ENCODE assay signal across 19 mouse cellular contexts in genomic region chr2:38738601-38739301, GRCm38 (mm10). TPM values are rescaled to one million over a fixed set of nuclear protein-coding genes. Genes with fewer than 3 reads are reported as not detected.
DNase-seq lines count a peak whose midpoint lies in the region; ATAC-seq and TF ChIP-seq lines count a peak whose summit lies in the region.
"Had no signal": no experiment of that assay in that cellular context is flagged by ENCODE, and none has a peak within 500 bp of the region (broad histone marks: within the 10 kb centered on the region; RNA-seq: fewer than 3 reads in every experiment).

No protein-coding gene starts in this region.

- no peak for TF ChIP-seq CTCF in CH12.LX (conservative IDR thresholded peaks at IDR 0.05 in 1 of 2, IDR thresholded peaks at IDR 0.05 in 1 of 2; ENCODE audit: low read depth in 2 of 2, low read length in 2 of 2)
- TF ChIP-seq CTCF in hindbrain, postnatal 0 days (IDR thresholded peaks at IDR 0.05; ENCODE audit: low read depth) = no peak
- TF ChIP-seq CTCF in left cerebral cortex, adult 2 months (IDR thresholded peaks at IDR 0.05) = no peak

- no peak overlapping the region for H3K9ac ChIP-seq in forebrain, embryonic 15.5 days (replicated peaks)
- H3K9ac ChIP-seq in lung, embryonic 16.5 days (ENCODE audit: low read length) = no peak overlapping the region
- no peak overlapping the region for H3K9ac ChIP-seq in CH12.LX (ENCODE audit: insufficient read depth, low read depth)
- no peak overlapping the region for H3K9ac ChIP-seq in hindbrain, postnatal 0 days (replicated peaks; ENCODE audit: low read length)
- H3K9ac ChIP-seq: heart, embryonic 12.5 days; kidney, embryonic 15.5 days; liver, embryonic 12.5 days; lung, embryonic 15.5 days; neural tube, embryonic 12.5 days had no signal

- H3K27me3 ChIP-seq in forebrain, embryonic 10.5 days (ENCODE audit: poor library complexity, severe bottlenecking) = no peaks in the 10 kb centered on the region
- H3K27me3 ChIP-seq in forebrain, embryonic 15.5 days = no peaks in the 10 kb centered on the region
- no peaks in the 10 kb centered on the region for H3K27me3 ChIP-seq in lung, embryonic 16.5 days (ENCODE audit: control insufficient read depth, insufficient read depth, low read depth, low read length)
- H3K27me3 ChIP-seq in CH12.LX (replicated peaks) = no peaks in the 10 kb centered on the region
- H3K27me3 ChIP-seq in hindbrain, postnatal 0 days (ENCODE audit: insufficient read depth, low read length) = no peaks in the 10 kb centered on the region
- H3K27me3 ChIP-seq: heart, embryonic 12.5 days; kidney, embryonic 15.5 days; liver, embryonic 12.5 days; lung, embryonic 15.5 days; neural tube, embryonic 12.5 days had no signal

- intact Hi-C loops in left cerebral cortex, adult 2 months (cut with DNase I) = loop anchor here (2.0 to 5.0 kb wide), 3 partner anchors 76 to 306 kb away; no protein-coding TSS in a partner anchor

- H3K36me3 ChIP-seq in forebrain, embryonic 10.5 days (replicated peaks) = peaks cover 25% of the 10 kb centered on the region
- no peaks in the 10 kb centered on the region; the same call in 1 of the 2 replicates for H3K36me3 ChIP-seq in forebrain, embryonic 15.5 days
- H3K36me3 ChIP-seq in lung, embryonic 16.5 days (ENCODE audit: control insufficient read depth, insufficient read depth, low read length) = no peaks in the 10 kb centered on the region
- H3K36me3 ChIP-seq in CH12.LX (replicated peaks in 1 of 2; ENCODE audit: control insufficient read depth in 1 of 2, insufficient read depth in 1 of 2, low read length in 1 of 2) = peaks cover 0 to 32% of the 10 kb centered on the region in 2 experiments
- H3K36me3 ChIP-seq in hindbrain, postnatal 0 days (ENCODE audit: insufficient read depth, low read length) = 0 out of 2 replicates have a peak, but pooled peaks cover 7% of the 10 kb centered on the region
- H3K36me3 ChIP-seq: kidney, embryonic 15.5 days; lung, embryonic 15.5 days had no signal

- DNase-seq in forebrain, embryonic 10.5 days (ENCODE audit: extremely low spot score, low spot score) = peak; percentile 22
- DNase-seq in lung, postnatal 36 days = no peak
- DNase-seq in CH12.LX (ENCODE audit: extremely low read depth) = peak; percentile 4
- no peak for DNase-seq in hindbrain, postnatal 0 days (ENCODE audit: low spot score)
- no peak for DNase-seq in left cerebral cortex, adult 2 months (ENCODE audit: extremely low spot score in 1 of 2, low spot score in 2 of 2)

- H3K9me3 ChIP-seq in forebrain, embryonic 10.5 days = no peaks in the 10 kb centered on the region
- H3K9me3 ChIP-seq in forebrain, embryonic 15.5 days = no peaks in the 10 kb centered on the region
- H3K9me3 ChIP-seq in lung, embryonic 16.5 days (ENCODE audit: control insufficient read depth, low read length) = no peaks in the 10 kb centered on the region
- H3K9me3 ChIP-seq in CH12.LX (replicated peaks; ENCODE audit: low read length) = no peaks in the 10 kb centered on the region
- H3K9me3 ChIP-seq in hindbrain, postnatal 0 days (ENCODE audit: low read length) = no peaks in the 10 kb centered on the region
- H3K9me3 ChIP-seq: heart, embryonic 12.5 days; kidney, embryonic 15.5 days; liver, embryonic 12.5 days; lung, embryonic 15.5 days; megakaryocyte, embryonic 14.5 days; neural tube, embryonic 12.5 days had no signal

- WGBS in forebrain, embryonic 10.5 days = 80% methylated on average over 14 of the region's 14 CpGs
- 70% methylated on average over 14 of the region's 14 CpGs for WGBS in forebrain, embryonic 15.5 days
- 73% methylated on average over 14 of the region's 14 CpGs for WGBS in lung, embryonic 16.5 days
- 79% methylated on average over 14 of the region's 14 CpGs for WGBS in hindbrain, postnatal 0 days

- TF ChIP-seq RAD21 in CH12.LX (IDR thresholded peaks at IDR 0.05; ENCODE audit: low read depth, low read length) = no peak

- no peak overlapping the region for H3K4me3 ChIP-seq in forebrain, embryonic 10.5 days
- no peak overlapping the region for H3K4me3 ChIP-seq in forebrain, embryonic 15.5 days
- H3K4me3 ChIP-seq in lung, embryonic 16.5 days (ENCODE audit: low read length) = no peak overlapping the region
- H3K4me3 ChIP-seq in CH12.LX (replicated peaks in 1 of 3; ENCODE audit: low read depth in 2 of 3, low read length in 2 of 3, poor library complexity in 1 of 3) = no peak overlapping the region
- H3K4me3 ChIP-seq in hindbrain, postnatal 0 days (ENCODE audit: low read length) = no peak overlapping the region
- no peak overlapping the region for H3K4me3 ChIP-seq in left cerebral cortex, adult 2 months
- H3K4me3 ChIP-seq: heart, embryonic 12.5 days; kidney, embryonic 15.5 days; liver, embryonic 12.5 days; lung, embryonic 15.5 days; megakaryocyte, embryonic 14.5 days; neural tube, embryonic 12.5 days had no signal

- TF ChIP-seq POLR2A in CH12.LX (IDR thresholded peaks at IDR 0.05; ENCODE audit: low read depth, low read length) = no peak

- H3K4me2 ChIP-seq in forebrain, embryonic 15.5 days (replicated peaks) = no peak overlapping the region
- H3K4me2 ChIP-seq in lung, embryonic 16.5 days (ENCODE audit: low read depth, low read length) = no peak overlapping the region
- no peak overlapping the region for H3K4me2 ChIP-seq in CH12.LX (ENCODE audit: insufficient read depth, low read depth, poor library complexity, severe bottlenecking)
- no peak overlapping the region for H3K4me2 ChIP-seq in hindbrain, postnatal 0 days (ENCODE audit: low read depth, low read length)
- H3K4me2 ChIP-seq: heart, embryonic 12.5 days; kidney, embryonic 15.5 days; liver, embryonic 12.5 days; lung, embryonic 15.5 days; neural tube, embryonic 12.5 days had no signal

- H3K27ac ChIP-seq in forebrain, embryonic 10.5 days = peak overlapping the region; percentile 44; the same call in 1 of the 2 replicates
- H3K27ac ChIP-seq in forebrain, embryonic 15.5 days (replicated peaks) = no peak overlapping the region
- no peak overlapping the region for H3K27ac ChIP-seq in lung, embryonic 16.5 days (ENCODE audit: low read length)
- H3K27ac ChIP-seq in CH12.LX (ENCODE audit: insufficient read depth, low read depth) = no peak overlapping the region
- no peak overlapping the region for H3K27ac ChIP-seq in hindbrain, postnatal 0 days
- H3K27ac ChIP-seq in left cerebral cortex, adult 2 months = no peak overlapping the region
- H3K27ac ChIP-seq: kidney, embryonic 15.5 days; liver, embryonic 12.5 days; lung, embryonic 15.5 days; neural tube, embryonic 12.5 days had no signal

- no peak for ATAC-seq in forebrain, embryonic 15.5 days (replicated peaks)
- peak; percentile 56; the same call in 1 of the 2 replicates for ATAC-seq in lung, embryonic 16.5 days (ENCODE audit: low read depth)
- 0 out of 2 replicates have a peak, but pooled peaks have one; percentile 34 for ATAC-seq in hindbrain, postnatal 0 days
- ATAC-seq in activated CD4-positive, CD25-positive, alpha-beta regulatory T cell, adult 4 months = no peak
- ATAC-seq: liver, embryonic 12.5 days had no signal

- no peak for TF ChIP-seq EP300 in CH12.LX (IDR thresholded peaks at IDR 0.05; ENCODE audit: low read length)

- peaks cover 13% of the 10 kb centered on the region for H3K4me1 ChIP-seq in forebrain, embryonic 10.5 days
- no peaks in the 10 kb centered on the region for H3K4me1 ChIP-seq in forebrain, embryonic 15.5 days
- no peaks in the 10 kb centered on the region for H3K4me1 ChIP-seq in lung, embryonic 16.5 days (replicated peaks; ENCODE audit: control insufficient read depth, insufficient read depth, low read length)
- H3K4me1 ChIP-seq in CH12.LX (ENCODE audit: control insufficient read depth in 1 of 2, insufficient read depth in 2 of 2) = peaks cover 0 to 18% of the 10 kb centered on the region in 2 experiments; a peak in 3 of 4 replicates
- H3K4me1 ChIP-seq in hindbrain, postnatal 0 days (ENCODE audit: insufficient read depth, low read length) = no peaks in the 10 kb centered on the region
- H3K4me1 ChIP-seq: heart, embryonic 12.5 days had no signal

- in situ Hi-C loops in CH12.LX (cut with MboI; ENCODE audit: low pct_ligation_motif_present, low pct_unique_long_range_greater_than_20kb, low sequenced_read_pairs) = no loop called here

- dilution Hi-C loops in CH12.LX (cut with MboI; ENCODE audit: extremely low pct_ligation_motif_present, extremely low pct_unique_long_range_greater_than_20kb, low sequenced_read_pairs) = no loop called here

- no peaks in the 10 kb centered on the region for H3K79me2 ChIP-seq in CH12.LX (replicated peaks; ENCODE audit: control insufficient read depth, extremely low read depth, insufficient read depth, poor library complexity, severe bottlenecking)

TF ChIP-seq in CH12.LX, 34 proteins besides CTCF, POLR2A, EP300 and RAD21:
- no peak for TF ChIP-seq TCF12 (IDR thresholded peaks at IDR 0.05; ENCODE audit: low read depth, low read length)
- TF ChIP-seq UBTF (IDR thresholded peaks at IDR 0.05; ENCODE audit: low read depth, low read length) = no peak
- no peak for TF ChIP-seq MAFK (IDR thresholded peaks at IDR 0.05; ENCODE audit: insufficient replicate concordance, low read length)
- no peak for TF ChIP-seq ZNF384 (IDR thresholded peaks at IDR 0.05; ENCODE audit: low read depth, low read length)
- no peak for TF ChIP-seq MXI1 (IDR thresholded peaks at IDR 0.05; ENCODE audit: low read depth, low read length)
- TF ChIP-seq MAZ (IDR thresholded peaks at IDR 0.05; ENCODE audit: low read depth, low read length) = no peak
- TF ChIP-seq CHD1 (IDR thresholded peaks at IDR 0.05; ENCODE audit: low read depth, low read length) = no peak
- TF ChIP-seq GABPA (IDR thresholded peaks at IDR 0.05; ENCODE audit: insufficient replicate concordance, low read depth, low read length) = no peak
- no peak for TF ChIP-seq POLR2AphosphoS2 (IDR thresholded peaks at IDR 0.05; ENCODE audit: low read depth, low read length)
- TF ChIP-seq SMC3 (IDR thresholded peaks at IDR 0.05; ENCODE audit: low read depth, low read length) = no peak
- TF ChIP-seq KAT2A (IDR thresholded peaks at IDR 0.05; ENCODE audit: insufficient replicate concordance, low read length) = no peak

RNA-seq across cellular contexts. Expression of gene Nr5a1, which starts 24.4 kb away (rescaled TPM):
- polyA plus RNA-seq in forebrain, embryonic 10.5 days (2016; fragmentation: Nextera tagmentation; extraction: Ambion mirVana) = 0.33 and 0.69 TPM in 2 replicates
- 0.32 and 2.3 TPM in 2 replicates for polyA plus RNA-seq in forebrain, embryonic 15.5 days (2015; fragmentation: Nextera tagmentation; extraction: Ambion mirVana)
- 0.21 TPM in 1 of 2 replicates, not detected in the other for polyA plus RNA-seq in lung, embryonic 16.5 days (2015; fragmentation: Nextera tagmentation; extraction: Ambion mirVana)
- total RNA-seq in CH12.LX (2012; rRNA removed) (0.04 TPM in 1 of 2 replicates, not detected in the other), CH12.LX (2014; rRNA removed) (not detected in 2 replicates)
- polyA plus RNA-seq in CH12.LX (2012; ENCODE audit: insufficient read length, low read depth) = not detected in 2 replicates
- total RNA-seq in hindbrain, postnatal 0 days (2014; rRNA removed) = 0.05 TPM in 1 of 2 replicates, not detected in the other
- polyA plus RNA-seq in hindbrain, postnatal 0 days (2015; fragmentation: Nextera tagmentation; extraction: Ambion mirVana) = 0.05 TPM in 1 of 2 replicates, not detected in the other
- total RNA-seq in left cerebral cortex, adult 2 months (2021) = under 1 TPM in 1 of 2 experiments, not detected in 1; 0.16 TPM
- polyA plus RNA-seq in activated CD4-positive, CD25-positive, alpha-beta regulatory T cell, adult 4 months (2017; shearing (Covaris generic)) = not detected
- total RNA-seq: gastrocnemius, adult 18-20 months; heart, postnatal 36 days; layer of hippocampus, adult 18-20 months; left cerebral cortex, adult 18-20 months had no signal
- polyA plus RNA-seq: heart, embryonic 12.5 days; limb, embryonic 11.5 days; liver, embryonic 12.5 days had no signal

Comparison
In these comparisons a context has a peak if more than half of its experiments do, and no peak if none do; other contexts are left out.
1. DNase-seq: peak in forebrain, embryonic 10.5 days (single experiment) and CH12.LX (single experiment); none in lung, postnatal 36 days (single experiment), hindbrain, postnatal 0 days (single experiment) and left cerebral cortex, adult 2 months (0 of 2).
2. ATAC-seq: peak in lung, embryonic 16.5 days (single experiment) and hindbrain, postnatal 0 days (single experiment); none in forebrain, embryonic 15.5 days (single experiment) and activated CD4-positive, CD25-positive, alpha-beta regulatory T cell, adult 4 months (single experiment).